Mouse (Mus musculus): ENCODE results near the gene Accs. TPM values are rescaled to one million over a fixed set of nuclear protein-coding genes. Genes with fewer than 3 reads are reported as not detected.

Gene Accs
- polyA plus RNA-seq, 1 experiment, result 4.2 TPM

- Histone ChIP-seq H3ac (ENCODE audit: control insufficient read depth, insufficient read length) (no peak overlapping the region), H3K4me3 (no peak overlapping the region), H3K4me2 (ENCODE audit: low read depth) (peak overlapping the region; percentile 15), H3K36me3 (ENCODE audit: control insufficient read depth, insufficient read depth) (no peaks in the 10 kb centered on the region), H3K27me3 (ENCODE audit: control insufficient read depth, insufficient read depth, insufficient read length) (no peaks in the 10 kb centered on the region), H3K79me2 (ENCODE audit: control insufficient read depth, insufficient read depth) (no peaks in the 10 kb centered on the region)
- no peak for TF ChIP-seq TCF3 (IDR thresholded peaks at IDR 0.05; ENCODE audit: insufficient read length, low read depth)
These were observed 23.9 kb upstream of the Accs start for GRCm38 (mm10) chr2:93873449-93874226.

- H3ac ChIP-seq (ENCODE audit: control insufficient read depth, insufficient read length), result no peak overlapping the region
- H3K4me3 ChIP-seq, result no peak overlapping the region
- TF ChIP-seq USF1 (IDR thresholded peaks at IDR 0.05; ENCODE audit: low read depth) (no peak), E2F4 (IDR thresholded peaks at IDR 0.05; ENCODE audit: insufficient read depth) (no peak), MYOD1 (IDR thresholded peaks at IDR 0.05; ENCODE audit: control insufficient read depth in 1 of 3, insufficient read length in 2 of 3, low read depth in 2 of 3) (no peak), POLR2AphosphoS2 (IDR thresholded peaks at IDR 0.05; ENCODE audit: insufficient read length, low read depth) (no peak), SRF (IDR thresholded peaks at IDR 0.05; ENCODE audit: control insufficient read depth, insufficient read length, low read depth) (no peak)
- no peaks in the 10 kb centered on the region for H3K36me3 ChIP-seq (ENCODE audit: control insufficient read depth, insufficient read depth)
- H3K27me3 ChIP-seq (ENCODE audit: control insufficient read depth, insufficient read depth, insufficient read length), result peaks cover 12% of the 10 kb centered on the region
- no peak overlapping the region for H3K4me2 ChIP-seq (ENCODE audit: low read depth)
- no peaks in the 10 kb centered on the region for H3K79me2 ChIP-seq (ENCODE audit: control insufficient read depth, insufficient read depth)
These were observed 22.5 kb upstream of the Accs start for GRCm38 (mm10) chr2:93872257-93872656.

- Histone ChIP-seq H3K4me3 (no peak overlapping the region), H3ac (ENCODE audit: control insufficient read depth, insufficient read length) (no peak overlapping the region), H3K36me3 (ENCODE audit: control insufficient read depth, insufficient read depth) (no peaks in the 10 kb centered on the region), H3K27me3 (ENCODE audit: control insufficient read depth, insufficient read depth, insufficient read length) (peaks cover 16% of the 10 kb centered on the region), H3K4me2 (ENCODE audit: low read depth) (no peak overlapping the region), H3K79me2 (ENCODE audit: control insufficient read depth, insufficient read depth) (no peaks in the 10 kb centered on the region)
- TF ChIP-seq MYOG (IDR thresholded peaks at IDR 0.05; ENCODE audit: control insufficient read depth in 1 of 3, insufficient read depth in 1 of 3, insufficient read length in 2 of 3, low read depth in 2 of 3), result no peak
- TF ChIP-seq MYOD1 (IDR thresholded peaks at IDR 0.05; ENCODE audit: control insufficient read depth in 1 of 3, insufficient read length in 2 of 3, low read depth in 2 of 3), result no peak
- TF ChIP-seq E2F4 (IDR thresholded peaks at IDR 0.05; ENCODE audit: insufficient read depth), result no peak
- no peak for TF ChIP-seq SRF (IDR thresholded peaks at IDR 0.05; ENCODE audit: control insufficient read depth, insufficient read length, low read depth)
- TF ChIP-seq CEBPB (IDR thresholded peaks at IDR 0.05; ENCODE audit: insufficient read depth, poor library complexity, severe bottlenecking), result no peak
- TF ChIP-seq USF1 (IDR thresholded peaks at IDR 0.05; ENCODE audit: low read depth), result no peak
- TF ChIP-seq POLR2AphosphoS2 (IDR thresholded peaks at IDR 0.05; ENCODE audit: insufficient read length, low read depth), result no peak
- no peak for TF ChIP-seq POLR2A (IDR thresholded peaks at IDR 0.05; ENCODE audit: insufficient read length, low read depth)
- no peak for TF ChIP-seq MAX (IDR thresholded peaks at IDR 0.05; ENCODE audit: low read depth)
- TF ChIP-seq TCF3 (IDR thresholded peaks at IDR 0.05; ENCODE audit: insufficient read length, low read depth), result no peak
- TF ChIP-seq REST (IDR thresholded peaks at IDR 0.05; ENCODE audit: insufficient read depth, insufficient read length), result no peak
- TF ChIP-seq TCF12 (IDR thresholded peaks at IDR 0.05; ENCODE audit: insufficient read depth, poor library complexity, severe bottlenecking), result no peak
These were observed 21.7 kb upstream of the Accs start for GRCm38 (mm10) chr2:93871411-93871925.

GRCm38 (mm10) chr2:93870842-93871241 is 21.1 kb upstream of the Accs start:
- no peak for TF ChIP-seq USF1 (IDR thresholded peaks at IDR 0.05; ENCODE audit: low read depth)
- H3K4me3 ChIP-seq, result no peak overlapping the region
- H3K4me2 ChIP-seq (ENCODE audit: low read depth), result no peak overlapping the region
- H3K79me2 ChIP-seq (ENCODE audit: control insufficient read depth, insufficient read depth), result no peaks in the 10 kb centered on the region
- H3ac ChIP-seq (ENCODE audit: control insufficient read depth, insufficient read length), result no peak overlapping the region
- H3K36me3 ChIP-seq (ENCODE audit: control insufficient read depth, insufficient read depth), result no peaks in the 10 kb centered on the region
- peaks cover 23% of the 10 kb centered on the region for H3K27me3 ChIP-seq (ENCODE audit: control insufficient read depth, insufficient read depth, insufficient read length)

- H3ac ChIP-seq (ENCODE audit: control insufficient read depth, insufficient read length), result no peak within 1 kb of the TSS
- no peak within 1 kb of the TSS for H3K4me3 ChIP-seq
- TF ChIP-seq SRF (IDR thresholded peaks at IDR 0.05; ENCODE audit: control insufficient read depth, insufficient read length, low read depth), result no peak
- no peak for TF ChIP-seq MYOD1 (IDR thresholded peaks at IDR 0.05; ENCODE audit: control insufficient read depth in 1 of 3, insufficient read length in 2 of 3, low read depth in 2 of 3)
- TF ChIP-seq MAX (IDR thresholded peaks at IDR 0.05; ENCODE audit: low read depth), result no peak
- no peak for TF ChIP-seq POLR2AphosphoS2 (IDR thresholded peaks at IDR 0.05; ENCODE audit: insufficient read length, low read depth)
- TF ChIP-seq E2F4 (IDR thresholded peaks at IDR 0.05; ENCODE audit: insufficient read depth), result no peak
- TF ChIP-seq MYOG (IDR thresholded peaks at IDR 0.05; ENCODE audit: control insufficient read depth in 1 of 3, insufficient read depth in 1 of 3, insufficient read length in 2 of 3, low read depth in 2 of 3), result no peak
- TF ChIP-seq USF1 (IDR thresholded peaks at IDR 0.05; ENCODE audit: low read depth), result no peak
- no peak for TF ChIP-seq CEBPB (IDR thresholded peaks at IDR 0.05; ENCODE audit: insufficient read depth, poor library complexity, severe bottlenecking)
- no peak for TF ChIP-seq REST (IDR thresholded peaks at IDR 0.05; ENCODE audit: insufficient read depth, insufficient read length)
- TF ChIP-seq POLR2A (IDR thresholded peaks at IDR 0.05; ENCODE audit: insufficient read length, low read depth), result no peak
- no peak for TF ChIP-seq TCF12 (IDR thresholded peaks at IDR 0.05; ENCODE audit: insufficient read depth, poor library complexity, severe bottlenecking)
- TF ChIP-seq TCF3 (IDR thresholded peaks at IDR 0.05; ENCODE audit: insufficient read length, low read depth), result no peak
- H3K27me3 ChIP-seq (ENCODE audit: control insufficient read depth, insufficient read depth, insufficient read length), result peaks cover 38% of the 10 kb centered on the region
- H3K36me3 ChIP-seq (ENCODE audit: control insufficient read depth, insufficient read depth), result no peaks in the 10 kb centered on the region
- no peaks in the 10 kb centered on the region for H3K79me2 ChIP-seq (ENCODE audit: control insufficient read depth, insufficient read depth)
- H3K4me2 ChIP-seq (ENCODE audit: low read depth), result no peak within 1 kb of the TSS
These were observed 19.4 kb upstream of the Accs start, which contains the start of gene Accsl for GRCm38 (mm10) chr2:93869107-93869600. Gene Accsl, minus strand, starts transcription at chr2:93869157.

Measured in myocyte (in vitro differentiated cells).